Mouse (Mus musculus) brain, embryonic 14.5 days (tissue): Measurements from ENCODE around the gene Dcun1d4.

Source experiments
- CTCF ChIP-seq: fragments of 200-500 bp; IDR thresholded peaks from 2 replicates; pipeline ENCODE4 v1.5.1; 2012; ENCODE audit warnings: inconsistent platforms, mild to moderate bottlenecking, moderate library complexity, borderline replicate concordance; ENCODE audit not compliant: insufficient read depth, insufficient read length; ENCODE audit errors: extremely low read depth
- POLR2A ChIP-seq: fragments of 200-500 bp; IDR thresholded peaks from 2 replicates; pipeline ENCODE4 v1.6.1; 2012; ENCODE audit warnings: mild to moderate bottlenecking, inconsistent platforms, borderline replicate concordance; ENCODE audit not compliant: poor library complexity, insufficient read depth, insufficient read length, severe bottlenecking; ENCODE audit errors: extremely low read depth

DNA sequence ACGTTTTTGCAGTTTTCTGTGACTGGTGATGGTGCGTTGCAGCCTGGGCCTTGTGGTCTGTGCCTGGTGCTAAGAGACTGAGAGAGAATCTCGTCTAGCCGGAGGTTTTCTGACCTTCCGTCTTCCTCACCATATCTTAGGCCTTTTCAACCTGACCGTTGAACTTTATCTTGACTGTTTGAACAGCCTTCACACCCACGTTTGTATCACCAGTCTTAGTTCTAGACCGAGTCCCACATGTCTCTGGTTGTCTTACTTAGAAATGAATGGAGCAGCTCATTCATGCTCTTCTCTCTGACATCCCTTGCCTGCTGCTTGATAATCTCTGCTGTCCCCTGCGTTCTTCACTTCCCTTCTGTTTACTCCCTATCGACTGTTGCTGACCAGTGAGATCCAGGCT, 42.4 kb downstream of the Dcun1d4 start:
- TF ChIP-seq CTCF, result no peak
- TF ChIP-seq POLR2A, result no peak
